Mouse (Mus musculus) spleen, postnatal 14 days (tissue): Measurements from ENCODE around the gene Slco3a1.

Source experiments
- DNase-seq, 2 experiments: peaks; one replicate each; pipeline ENCODE4 v3.0.0; 2021 to 2022; ENCODE audit warnings: low spot score in 2 of 2

Slco3a1 gene

DNA sequence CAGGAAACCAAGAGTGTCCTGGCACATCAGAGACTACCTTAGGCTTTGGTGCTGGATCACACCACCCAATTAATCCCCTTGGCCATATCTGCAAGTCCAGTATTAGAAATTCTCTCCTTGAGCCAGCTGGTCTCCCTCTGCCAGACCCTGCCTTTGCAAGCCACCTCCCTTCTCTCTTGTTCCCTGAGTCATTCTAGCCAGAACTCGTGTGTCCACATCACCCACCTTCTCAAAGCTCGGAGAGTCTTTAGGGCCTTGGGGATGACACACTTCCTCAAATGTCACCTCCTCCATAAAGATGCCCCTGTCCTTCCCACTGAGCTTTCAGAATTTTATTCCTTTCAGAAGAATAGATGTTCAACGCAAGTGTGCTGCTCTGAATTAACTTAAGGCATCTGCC lies 172.3 kb downstream of the Slco3a1 start:
- DNase-seq: no peak

DNA sequence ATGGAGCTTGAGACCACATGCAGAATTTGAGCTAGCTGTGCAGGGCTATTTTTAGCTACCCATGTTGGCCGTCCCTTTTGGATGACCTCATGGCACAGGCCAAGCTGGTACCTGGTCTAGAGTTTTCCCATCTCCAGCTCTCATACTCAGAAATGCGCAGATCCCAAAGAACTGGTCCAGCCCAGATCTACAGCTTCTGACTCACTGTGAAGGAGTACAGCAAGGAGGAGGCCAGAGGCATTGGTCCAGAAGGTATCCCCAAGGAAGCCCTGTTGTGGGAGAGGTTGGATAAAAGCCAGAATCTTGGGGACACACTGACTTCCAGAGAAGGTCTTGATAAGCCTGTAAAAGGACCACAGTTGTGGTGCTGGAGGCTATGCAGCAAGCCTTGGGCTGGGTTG lies 172.7 kb downstream of the Slco3a1 start:
- DNase-seq: no peak

DNA sequence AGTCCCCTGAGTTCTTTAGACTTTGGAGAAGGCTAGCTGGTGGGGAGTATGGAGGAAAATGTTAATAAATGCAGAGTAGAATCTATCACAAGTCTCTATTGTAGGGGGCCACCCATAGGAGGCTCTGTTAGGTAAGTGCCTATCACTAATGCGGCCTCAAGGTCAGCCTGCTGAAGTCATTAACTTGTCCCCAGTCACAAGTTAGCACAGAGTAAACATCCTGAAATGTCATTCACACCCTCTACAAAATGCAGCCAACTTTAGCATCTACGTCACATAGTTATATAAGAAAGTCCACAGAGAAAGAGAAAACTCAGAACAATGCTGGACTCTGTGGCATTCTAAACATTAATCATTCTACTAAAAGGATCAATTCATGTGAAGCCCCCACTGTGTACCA lies 173.5 kb downstream of the Slco3a1 start:
- no peak for DNase-seq

DNA sequence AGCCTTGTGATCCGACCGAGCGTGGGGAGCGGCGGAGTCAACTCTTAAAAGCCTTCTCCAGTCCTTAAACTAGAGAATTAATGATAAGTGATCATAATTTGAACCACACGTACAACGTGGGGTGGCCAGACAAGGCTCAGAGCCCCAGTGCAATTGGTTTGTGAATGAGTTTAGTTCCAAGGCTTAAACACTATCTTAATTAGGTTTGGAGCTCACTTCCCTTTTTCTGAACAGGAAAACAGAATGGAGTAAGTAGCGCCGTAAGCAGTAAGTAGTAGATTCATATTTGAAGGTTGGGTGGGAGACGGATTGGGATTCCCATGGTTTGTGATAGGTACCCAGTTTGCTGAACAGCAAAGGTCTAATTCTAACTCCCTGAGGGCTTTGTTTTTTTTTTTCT lies 176.7 kb downstream of the Slco3a1 start:
- DNase-seq: no peak

DNA sequence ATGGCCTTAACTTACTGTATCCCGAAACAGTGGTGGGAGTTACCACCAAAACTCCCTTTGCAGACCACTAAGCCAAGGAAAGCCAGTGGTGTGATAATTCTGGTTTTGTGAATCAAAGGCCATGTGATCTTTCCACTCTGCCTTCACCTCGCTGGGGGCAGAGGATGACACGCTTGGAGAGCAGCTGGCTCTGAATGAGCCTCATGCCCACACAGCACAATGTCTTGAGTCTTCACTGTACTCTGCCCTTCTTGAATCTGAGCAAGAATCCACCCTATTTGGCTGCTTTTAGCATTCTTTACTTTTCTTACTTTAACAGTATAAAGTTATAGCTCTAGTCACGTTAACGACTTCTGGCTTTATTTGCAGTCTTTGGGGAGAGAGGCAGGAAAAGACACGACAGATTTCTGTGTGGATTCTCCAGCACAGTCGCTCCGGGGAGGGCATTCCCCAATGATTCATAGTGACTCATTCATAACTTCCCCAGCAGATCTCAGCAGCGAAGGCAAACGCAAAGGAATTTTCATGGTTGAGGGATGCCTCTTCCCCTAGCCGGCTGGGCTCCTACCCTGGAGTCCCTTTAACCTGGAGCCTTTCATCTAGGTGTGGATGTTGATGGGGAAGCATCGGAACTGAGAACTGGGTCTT lies 178.1 kb downstream of the Slco3a1 start:
- DNase-seq: no peak

DNA sequence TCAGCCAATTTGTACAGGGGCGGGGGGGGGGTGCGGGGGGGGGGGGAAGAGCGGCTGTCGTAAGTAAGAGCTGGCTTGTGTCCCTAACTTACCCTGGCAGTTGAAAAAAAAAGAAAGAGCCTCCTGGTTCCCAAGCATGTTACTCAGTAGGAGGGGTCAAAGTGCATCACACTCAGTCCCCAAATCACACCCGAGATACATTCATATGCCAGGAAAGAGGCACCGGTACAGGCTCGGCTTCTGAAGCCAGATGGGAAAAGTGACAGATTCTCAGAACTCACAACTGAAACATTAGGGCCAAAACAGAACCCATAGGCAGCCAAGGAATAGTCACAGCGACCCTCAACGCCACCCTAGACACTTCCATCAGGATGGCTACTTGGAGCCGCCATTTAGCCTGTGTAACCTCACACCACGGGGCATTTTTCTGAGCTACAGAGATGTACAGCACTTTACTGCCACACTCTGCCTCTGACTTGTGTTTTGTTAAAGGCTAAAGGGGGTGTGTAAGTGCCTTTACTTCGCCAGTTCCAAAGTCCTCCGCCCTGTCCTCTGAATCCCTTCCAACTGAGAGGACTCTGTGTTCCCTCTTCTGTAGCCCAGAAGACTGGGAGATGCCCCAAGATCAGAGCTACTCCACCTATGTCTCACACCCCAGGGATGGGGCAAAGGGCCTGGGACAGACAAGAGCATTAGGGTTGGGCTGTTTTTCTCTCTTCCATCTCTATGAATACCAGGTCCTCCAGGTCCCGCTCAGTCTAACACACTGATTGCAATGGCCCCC lies 179.2 kb downstream of the Slco3a1 start:
- no peak for DNase-seq

DNA sequence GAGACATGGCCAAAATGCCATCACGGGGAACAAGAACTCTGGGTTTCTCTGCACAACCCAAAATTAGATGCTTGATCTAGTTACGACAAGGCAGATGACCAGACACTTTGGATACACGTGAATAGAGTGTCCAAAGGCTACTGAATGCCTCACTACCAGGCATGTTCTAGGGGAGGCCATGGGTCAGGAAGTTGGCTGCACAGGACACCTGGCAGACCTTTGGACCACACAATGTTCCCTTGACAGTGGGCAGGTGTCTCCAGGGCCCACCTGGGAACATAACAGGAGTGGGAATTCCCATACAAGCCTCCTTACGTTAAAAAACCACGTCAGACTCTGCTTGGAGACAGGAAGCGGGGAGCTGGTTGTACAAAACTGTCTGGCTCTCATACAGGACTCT lies 181.5 kb downstream of the Slco3a1 start:
- no peak for DNase-seq

DNA sequence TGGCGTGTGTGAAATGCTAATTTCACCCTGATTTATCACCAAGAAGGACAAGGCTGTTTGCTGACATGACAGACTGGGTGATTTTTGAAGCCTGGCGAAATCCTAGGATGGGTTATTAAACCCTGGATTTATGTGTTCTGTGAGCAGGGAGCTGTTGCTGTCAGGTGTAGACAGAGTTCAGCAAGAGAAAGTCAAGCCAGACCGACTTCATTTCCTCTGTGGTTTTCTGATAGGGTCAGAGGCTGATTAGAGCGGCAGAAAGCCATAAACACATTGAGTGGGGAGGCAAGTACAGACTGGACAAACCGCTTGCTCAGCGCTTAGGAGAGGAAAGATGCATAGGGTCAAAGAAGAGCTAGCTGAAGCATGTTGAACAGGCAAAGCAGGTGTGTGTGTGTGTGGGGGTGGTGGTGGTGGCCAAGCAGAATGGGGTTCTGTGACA lies 182.4 kb downstream of the Slco3a1 start:
- no peak for DNase-seq

DNA sequence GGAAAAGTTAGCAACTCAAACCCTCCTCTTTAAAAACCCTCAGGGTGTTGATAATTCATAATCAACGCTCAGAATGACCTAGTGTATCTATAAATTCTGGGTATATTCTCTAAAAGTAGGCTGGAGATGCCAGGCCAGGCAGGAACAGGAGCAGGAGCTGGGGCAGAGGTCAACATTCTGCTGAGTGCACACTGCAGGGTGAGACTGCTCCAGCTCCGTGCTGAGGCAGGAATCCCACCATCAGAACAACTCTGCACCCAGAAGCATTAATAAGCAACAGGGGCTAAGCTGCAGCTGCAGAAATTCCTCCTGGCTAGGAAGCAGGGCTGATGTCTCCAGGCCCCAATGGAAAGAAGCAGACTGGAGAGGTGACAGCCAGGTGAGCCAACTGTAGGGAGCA lies 182.9 kb downstream of the Slco3a1 start:
- DNase-seq: no peak

DNA sequence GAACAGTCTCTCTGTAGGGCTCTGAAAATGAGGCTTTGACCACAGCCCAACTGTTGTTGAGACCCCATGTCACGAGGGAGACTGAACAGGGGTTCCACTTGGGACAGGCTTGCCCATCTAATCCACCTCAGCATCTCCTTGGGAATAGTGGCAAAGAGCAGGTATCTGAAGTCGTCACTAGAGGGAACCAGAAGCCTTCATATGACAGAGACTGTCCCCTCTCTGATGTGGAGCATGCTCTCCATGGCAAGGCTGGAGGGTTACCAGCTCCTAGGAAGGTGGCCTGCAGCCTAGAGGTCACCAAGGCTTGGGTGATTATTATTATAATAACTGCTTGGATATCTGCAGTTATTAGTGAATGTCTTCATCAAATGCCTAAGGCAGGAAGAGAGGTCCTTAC lies 183.4 kb downstream of the Slco3a1 start:
- no peak for DNase-seq

DNA sequence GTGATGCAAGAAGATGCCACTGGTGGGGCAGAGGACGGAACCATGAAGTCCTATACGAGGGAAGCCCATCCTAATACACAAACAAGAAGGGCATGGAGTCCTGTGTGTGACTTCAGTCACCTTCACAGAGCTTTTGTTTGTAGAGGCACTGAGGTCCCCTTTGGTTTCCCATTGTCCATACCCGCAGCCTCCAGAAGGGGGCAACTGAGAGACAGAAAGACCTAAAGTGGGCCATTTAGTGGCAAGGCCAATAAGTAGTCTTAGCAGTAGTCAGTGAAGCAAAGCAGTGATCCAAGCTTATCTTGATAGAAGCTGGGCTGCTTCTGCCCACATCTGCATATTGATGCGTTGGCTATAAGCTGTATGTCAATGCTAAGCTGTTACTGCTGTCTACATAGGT lies 184.9 kb downstream of the Slco3a1 start:
- no peak for DNase-seq

DNA sequence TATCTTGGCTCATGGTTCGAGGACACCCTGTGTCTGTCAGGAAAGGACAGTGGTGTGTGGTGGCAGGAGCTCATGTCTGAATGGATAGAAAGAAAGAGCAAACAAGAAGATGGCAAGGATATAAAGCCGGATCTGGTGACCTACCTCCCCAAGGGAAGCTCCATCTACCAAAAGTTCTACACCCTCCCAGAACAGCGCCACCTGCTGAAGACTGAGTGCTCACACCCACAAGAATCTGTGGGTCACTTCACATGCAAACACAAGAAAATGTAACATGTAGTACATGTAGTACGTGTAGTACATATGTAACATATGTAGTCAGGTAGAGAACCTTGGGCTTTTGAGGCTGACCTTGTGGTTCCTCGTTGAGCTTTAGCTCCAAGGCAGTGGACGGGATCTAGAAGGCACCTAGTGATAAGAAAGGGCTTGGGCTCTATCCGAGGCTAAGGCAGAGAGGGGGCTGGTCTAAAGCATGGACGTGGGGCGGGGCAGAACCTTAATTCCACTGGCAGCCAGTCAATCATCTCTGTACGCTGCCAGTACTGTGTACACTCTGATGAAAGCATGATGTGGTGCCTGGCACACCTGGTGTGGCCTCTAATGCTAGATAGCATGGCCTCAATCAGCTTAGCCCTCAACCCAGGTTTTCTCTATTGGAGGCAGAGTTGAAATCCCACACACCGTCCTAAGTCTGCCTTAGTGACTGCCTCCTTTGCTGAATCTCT lies 186.2 kb downstream of the Slco3a1 start:
- DNase-seq: no peak

DNA sequence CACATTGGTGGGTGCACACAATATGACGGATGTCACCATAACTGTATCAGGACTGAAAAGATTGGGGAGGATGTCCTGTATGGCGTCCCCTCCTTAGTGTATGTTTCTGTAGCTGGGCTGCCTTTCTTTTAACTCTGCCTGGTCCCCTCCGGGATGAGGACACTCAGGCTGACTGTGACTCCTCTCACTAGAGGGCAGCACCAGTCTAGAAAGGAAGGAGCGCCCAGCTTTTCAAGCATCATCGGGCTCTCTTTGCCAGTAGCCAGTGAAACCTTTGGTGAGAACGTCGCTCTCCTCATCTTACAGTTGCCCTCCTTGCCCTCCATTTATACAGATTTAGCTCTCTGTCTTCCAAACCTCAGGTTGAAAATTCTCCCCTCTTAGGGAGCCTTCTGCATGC lies 187.2 kb downstream of the Slco3a1 start:
- DNase-seq: no peak

DNA sequence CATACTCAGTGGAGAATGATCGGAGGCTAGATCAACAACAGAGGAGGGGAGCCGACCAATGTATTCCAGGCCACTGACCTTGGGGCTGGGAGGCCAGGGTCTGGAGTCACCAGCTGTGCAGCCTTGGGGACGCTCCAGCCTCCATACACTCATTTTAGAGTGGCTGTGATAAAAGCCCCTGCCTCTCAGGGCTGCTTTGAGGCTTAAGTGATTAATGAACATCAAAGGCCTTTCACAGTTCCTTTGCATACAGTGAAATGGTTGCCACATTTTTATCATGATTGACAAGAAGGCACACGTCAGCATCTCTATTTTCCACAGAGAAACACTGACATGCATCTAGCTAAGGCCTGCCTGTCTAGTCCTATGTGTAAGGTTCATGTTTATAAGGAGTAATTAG lies 189.0 kb downstream of the Slco3a1 start:
- DNase-seq: no peak

DNA sequence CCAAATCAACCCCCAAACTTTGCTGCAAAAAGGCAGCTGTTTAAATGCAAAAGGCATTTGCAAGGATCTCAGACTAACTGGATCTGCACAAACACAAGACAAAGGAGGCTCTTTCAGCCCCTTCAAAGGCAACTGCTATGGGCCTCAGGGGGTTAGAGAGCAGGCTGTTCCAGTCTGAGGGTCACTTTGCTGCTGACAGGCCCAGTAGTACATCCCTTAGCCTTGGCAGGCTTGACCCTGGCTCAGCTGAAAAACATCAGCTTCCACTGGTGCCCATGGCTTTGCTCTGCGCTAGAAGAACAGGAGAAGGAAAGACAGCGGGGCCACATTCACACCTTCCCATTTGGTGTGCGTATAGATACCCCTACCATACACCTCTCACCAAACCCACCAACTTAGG lies 189.6 kb downstream of the Slco3a1 start:
- no peak for DNase-seq

DNA sequence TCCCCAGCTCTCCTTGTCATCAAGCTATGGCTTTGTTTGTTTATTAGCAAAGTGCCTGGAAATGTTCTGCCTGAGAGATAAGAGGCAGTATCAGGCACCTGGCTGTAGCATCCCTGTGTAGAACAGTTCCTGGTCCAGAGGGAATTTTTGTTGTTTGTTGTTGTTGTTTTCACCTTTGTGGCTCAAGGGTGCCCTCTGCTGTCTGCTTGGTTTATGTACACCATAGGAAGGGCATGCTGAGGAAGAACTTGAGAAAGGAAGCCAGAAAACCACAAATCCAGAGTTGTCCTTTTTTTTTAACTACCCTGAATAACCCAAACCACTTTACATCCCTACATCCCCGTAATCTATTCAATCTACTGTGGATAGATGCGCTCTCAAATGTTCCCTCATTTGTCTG lies 191.1 kb downstream of the Slco3a1 start:
- no peak for DNase-seq

DNA sequence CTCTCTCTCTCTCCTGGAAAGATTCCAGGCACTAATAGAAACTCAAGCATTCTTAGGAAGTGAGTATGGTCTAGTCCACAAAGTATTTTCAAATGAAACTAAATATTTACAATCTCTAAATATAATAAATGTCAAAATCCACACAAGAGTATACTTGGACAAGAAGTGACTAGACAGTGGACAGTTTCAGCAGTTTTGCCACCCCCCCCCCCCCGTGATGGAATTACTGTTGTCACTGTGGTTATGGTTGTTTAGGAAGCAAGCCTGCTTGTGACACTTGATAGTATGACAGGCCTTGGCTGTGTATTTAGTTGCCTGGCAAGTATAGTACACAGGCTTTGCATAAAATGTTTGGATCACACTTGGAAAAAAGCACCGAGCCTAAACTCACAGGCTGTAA lies 192.9 kb downstream of the Slco3a1 start:
- DNase-seq: no peak

DNA sequence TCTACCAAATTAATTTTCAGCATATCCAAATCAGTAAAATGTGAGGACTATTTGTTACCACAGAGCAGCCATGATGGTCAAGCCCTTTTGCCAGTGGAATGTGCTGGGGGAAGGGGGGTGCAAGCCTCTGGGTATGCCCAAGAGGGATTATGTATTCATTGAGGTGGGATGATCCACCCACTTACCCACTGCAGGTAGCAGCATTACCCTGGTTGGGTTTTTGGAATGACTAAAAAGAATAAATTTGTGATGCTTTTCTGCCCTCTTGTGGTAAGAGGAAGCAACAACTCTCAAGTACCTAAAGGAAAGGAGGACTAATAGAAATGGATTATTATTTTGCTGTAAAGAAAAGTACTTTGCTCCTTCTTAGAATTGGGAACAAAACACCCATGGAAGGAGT lies 197.6 kb downstream of the Slco3a1 start:
- DNase-seq: no peak

DNA sequence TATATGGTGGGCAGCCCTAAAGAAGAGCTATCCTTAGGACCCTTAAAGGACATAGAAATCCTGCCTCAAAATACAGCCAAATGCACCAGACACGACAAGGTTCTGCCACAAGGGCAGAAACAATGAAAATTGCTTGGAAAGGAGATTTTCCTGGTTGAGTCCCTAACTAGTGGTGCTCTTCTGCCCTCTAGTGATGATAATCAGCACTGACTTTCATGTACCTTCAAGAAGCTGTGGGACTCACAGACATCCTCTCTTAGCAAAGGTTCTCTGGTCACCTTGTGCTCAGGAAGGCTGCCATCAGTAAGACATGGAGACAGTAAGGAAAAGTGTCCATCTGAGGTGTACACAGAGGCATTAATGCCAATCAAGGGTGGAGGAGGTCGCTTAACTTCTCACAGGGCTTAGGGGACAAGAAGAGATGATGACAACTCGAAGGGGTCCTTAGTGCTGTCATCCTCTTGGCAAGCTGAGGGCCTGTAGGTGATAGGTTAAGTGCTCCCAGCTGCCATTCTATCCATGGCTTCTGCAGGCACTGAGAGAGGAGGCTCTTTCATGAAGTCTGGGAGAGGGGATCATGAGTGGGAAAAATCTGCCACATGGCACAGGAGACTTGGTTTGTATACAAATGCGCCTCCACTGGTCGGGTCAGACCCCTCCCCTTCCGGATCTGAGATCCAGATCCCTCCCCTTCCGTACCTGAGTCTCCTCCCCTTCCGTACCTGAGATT lies 199.9 kb downstream of the Slco3a1 start:
- no peak for DNase-seq

DNA sequence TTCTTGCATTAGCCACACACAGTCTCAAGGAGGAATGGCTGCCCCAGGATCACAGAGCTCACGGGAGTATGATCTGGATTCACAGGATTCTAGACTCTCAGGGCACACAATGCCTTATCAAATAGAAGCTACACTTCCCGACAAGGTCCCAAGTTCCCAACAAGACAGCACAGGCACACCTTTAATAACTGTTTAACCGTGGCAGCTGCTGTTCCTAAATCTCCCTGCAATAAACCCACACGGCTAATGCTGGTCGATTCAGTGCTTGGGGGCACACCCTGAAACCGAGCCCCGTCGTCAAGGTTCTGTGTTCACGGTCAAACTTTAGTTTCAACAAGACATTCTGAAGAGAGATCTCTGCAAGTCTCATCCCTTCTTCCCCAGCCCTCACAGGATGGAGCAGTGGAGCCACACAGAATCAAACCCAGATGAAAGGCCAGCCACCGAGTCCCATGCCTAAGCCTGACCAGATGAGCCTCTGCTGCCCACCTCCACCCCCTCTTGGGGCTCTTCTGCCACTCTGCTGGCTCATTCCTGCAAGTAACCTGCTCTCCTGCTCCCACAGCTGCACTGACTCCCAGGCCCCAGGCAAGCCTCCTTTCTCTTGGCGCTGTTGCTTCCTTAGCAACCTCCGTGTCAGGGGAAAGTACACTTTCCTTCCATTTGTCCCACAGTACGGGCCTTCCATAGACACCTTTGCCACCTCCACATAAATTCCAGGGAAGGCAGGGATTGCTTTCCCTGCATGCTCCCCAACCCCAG lies 200.7 kb downstream of the Slco3a1 start:
- DNase-seq: no peak

DNA sequence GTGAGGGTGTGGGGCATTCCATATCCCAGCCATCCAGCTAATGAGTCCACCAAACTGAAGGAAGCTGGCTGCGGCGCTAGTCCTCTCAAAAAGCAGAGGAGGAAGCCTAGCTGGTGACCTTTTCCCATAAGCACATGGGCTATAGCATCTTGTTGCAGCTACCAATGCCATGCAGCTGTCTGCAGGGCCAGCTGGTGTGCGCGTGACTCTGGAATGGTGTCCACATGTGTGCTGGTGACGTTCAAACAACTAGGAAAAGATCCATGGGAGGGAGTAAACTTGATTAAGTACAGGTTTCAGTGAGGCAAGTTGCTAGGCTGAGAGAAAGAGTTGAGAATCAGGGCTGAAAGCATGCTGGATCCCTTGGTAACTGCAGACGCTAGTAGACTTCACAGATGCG lies 201.3 kb downstream of the Slco3a1 start:
- DNase-seq: no peak
